Mouse (Mus musculus) intestine, embryonic 16.5 days (tissue): ENCODE results near the gene Sh3tc1. TPM values are rescaled to one million over a fixed set of nuclear protein-coding genes. Genes with fewer than 3 reads are reported as not detected.

Experiments
- ATAC-seq: fragments of 200-750 bp; cut with Nextera tagmentation; 2 replicates; pipeline ENCODE4 v1.8.0; 2017; ENCODE audit warnings: moderate TSS enrichment, moderate library complexity
- H3K27ac ChIP-seq: fragments of 300-500 bp; sonication (generic); 2 replicates; pipeline ENCODE4 v1.5.1; 2014; ENCODE audit warnings: mild to moderate bottlenecking, low read length
- H3K27me3 ChIP-seq: fragments of 300-500 bp; sonication (generic); replicated peaks from 2 replicates; pipeline ENCODE4 v1.6.1; 2014; ENCODE audit warnings: low read length, control low read depth, mixed read lengths; ENCODE audit not compliant: control insufficient read depth, insufficient read depth
- H3K36me3 ChIP-seq: fragments of 300-500 bp; sonication (generic); 2 replicates; pipeline ENCODE4 v1.6.1; 2014; ENCODE audit warnings: low read length, control low read depth; ENCODE audit not compliant: control insufficient read depth, insufficient read depth
- H3K4me1 ChIP-seq: fragments of 300-500 bp; sonication (generic); 2 replicates; pipeline ENCODE4 v1.6.1; 2014; ENCODE audit warnings: low read length, control low read depth, mixed read lengths; ENCODE audit not compliant: control insufficient read depth, insufficient read depth
- H3K4me2 ChIP-seq: fragments of 300-500 bp; sonication (generic); 2 replicates; pipeline ENCODE4 v1.6.1; 2014; ENCODE audit warnings: low read depth, low read length, control low read depth
- H3K4me3 ChIP-seq: fragments of 300-500 bp; sonication (generic); 2 replicates; pipeline ENCODE4 v1.5.1; 2014; ENCODE audit warnings: mild to moderate bottlenecking, low read length
- H3K9ac ChIP-seq: fragments of 300-500 bp; sonication (generic); 2 replicates; pipeline ENCODE4 v1.6.1; 2014; ENCODE audit warnings: low read depth, low read length
- H3K9me3 ChIP-seq: fragments of 300-500 bp; sonication (generic); 2 replicates; pipeline ENCODE4 v1.6.1; 2016; ENCODE audit warnings: low read length, control low read depth; ENCODE audit not compliant: control insufficient read depth
- WGBS: fragments of 180-500 bp; shearing (Covaris S2); extraction: QIAGEN DNeasy Blood & Tissue Kit; methylation state at CpG from one replicate; pipeline ENCODE4 v1.1.7; 2014; 5-methylcytosine and 5-hydroxymethylcytosine counted together
- polyA plus RNA-seq: library from polyadenylated mRNA; unstranded; fragments of >200 nt; fragmentation: Nextera tagmentation; extraction: Ambion mirVana; gene quantifications from 2 replicates; pipeline ENCODE4 v1.2.1, GENCODE M21; 2015

Sh3tc1 gene
- polyA plus RNA-seq, 1 experiment from 2014 or later, result 18.4 TPM

GRCm38 (mm10) chr5:35671474-35671891, 68.3 kb downstream of the Sh3tc1 start:
- no peaks in the 10 kb centered on the region for H3K27me3 ChIP-seq
- H3K36me3 ChIP-seq, result no peaks in the 10 kb centered on the region
- ATAC-seq, result 0 out of 2 replicates have a peak, but pooled peaks have one; percentile 15
- peak overlapping the region; percentile 68 for H3K27ac ChIP-seq
- no peak overlapping the region for H3K4me3 ChIP-seq
- H3K4me1 ChIP-seq, result peaks cover 48% of the 10 kb centered on the region
- H3K9me3 ChIP-seq, result no peaks in the 10 kb centered on the region
- H3K9ac ChIP-seq, result peak overlapping the region; percentile 42
- WGBS, result 55% methylated on average over 9 of the region's 9 CpGs
- H3K4me2 ChIP-seq, result no peak overlapping the region; the same call in 1 of the 2 replicates

GRCm38 (mm10) chr5:35670412-35670801, 69.4 kb downstream of the Sh3tc1 start:
- 40% methylated on average over 6 of the region's 6 CpGs for WGBS
- H3K27me3 ChIP-seq, result no peaks in the 10 kb centered on the region
- H3K9me3 ChIP-seq, result no peaks in the 10 kb centered on the region
- no peak overlapping the region for H3K4me2 ChIP-seq
- peak overlapping the region; percentile 68 for H3K27ac ChIP-seq
- H3K9ac ChIP-seq, result peak overlapping the region; percentile 42; the same call in 1 of the 2 replicates
- H3K4me3 ChIP-seq, result no peak overlapping the region
- no peaks in the 10 kb centered on the region for H3K36me3 ChIP-seq
- peaks cover 48% of the 10 kb centered on the region for H3K4me1 ChIP-seq
- ATAC-seq, result no peak

DNA sequence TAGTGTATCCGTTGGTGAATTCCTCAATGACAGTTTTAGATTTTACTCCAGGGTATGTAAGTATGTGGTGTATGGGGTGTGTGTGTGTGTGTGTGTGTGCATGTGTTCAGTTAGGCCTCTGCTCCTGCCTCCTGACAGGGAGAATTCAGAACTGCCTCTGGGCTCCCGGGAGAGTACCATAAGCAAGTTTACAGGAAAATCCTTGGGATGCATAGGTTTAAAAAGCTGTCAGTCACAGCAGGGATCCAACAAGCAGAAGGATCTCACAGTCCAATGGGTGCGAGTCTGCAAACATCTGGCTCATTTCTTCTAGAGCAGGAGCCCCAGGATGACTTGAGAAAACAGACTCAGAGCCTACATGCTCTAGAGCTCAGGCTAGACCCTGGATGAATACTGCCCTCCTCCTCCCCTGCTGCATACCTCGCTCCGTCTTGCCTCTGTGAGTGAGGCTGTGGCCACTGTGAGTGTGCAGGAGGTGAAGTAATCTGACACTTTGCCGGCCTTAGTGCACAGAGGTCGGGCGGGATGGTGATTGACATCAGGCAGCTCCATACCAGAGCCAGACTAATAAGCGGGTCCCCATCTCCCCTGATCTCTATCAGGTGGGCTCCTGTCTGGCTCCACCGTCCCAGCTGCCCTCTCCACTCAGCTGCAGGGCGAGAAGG, 69.9 kb downstream of the Sh3tc1 start:
- 39% methylated on average over 11 of the region's 11 CpGs for WGBS
- no peak for ATAC-seq
- Histone ChIP-seq H3K27ac (peak overlapping the region; percentile 68), H3K9ac (peak overlapping the region; percentile 42; the same call in 1 of the 2 replicates), H3K4me1 (peaks cover 48% of the 10 kb centered on the region), H3K27me3 (no peaks in the 10 kb centered on the region), H3K36me3 (no peaks in the 10 kb centered on the region), H3K4me3 (no peak overlapping the region), H3K9me3 (no peaks in the 10 kb centered on the region), H3K4me2 (no peak overlapping the region)

- H3K4me1 ChIP-seq, result peaks cover 12% of the 10 kb centered on the region
- ATAC-seq, result no peak
- H3K4me2 ChIP-seq, result no peak overlapping the region
- H3K36me3 ChIP-seq, result no peaks in the 10 kb centered on the region
- no peaks in the 10 kb centered on the region for H3K27me3 ChIP-seq
- WGBS, result 89% methylated on average over 7 of the region's 7 CpGs
- no peak overlapping the region for H3K9ac ChIP-seq
- H3K27ac ChIP-seq, result no peak overlapping the region
- H3K9me3 ChIP-seq, result no peaks in the 10 kb centered on the region
- no peak overlapping the region for H3K4me3 ChIP-seq
Measured at GRCm38 (mm10) chr5:35666152-35666551, 73.6 kb downstream of the Sh3tc1 start.

- ATAC-seq, result no peak
- H3K27ac ChIP-seq, result no peak overlapping the region
- H3K4me3 ChIP-seq, result no peak overlapping the region
- no peaks in the 10 kb centered on the region for H3K9me3 ChIP-seq
- H3K4me1 ChIP-seq, result no peaks in the 10 kb centered on the region
- no peaks in the 10 kb centered on the region for H3K27me3 ChIP-seq
- no peak overlapping the region for H3K9ac ChIP-seq
- H3K4me2 ChIP-seq, result no peak overlapping the region
- no peaks in the 10 kb centered on the region for H3K36me3 ChIP-seq
- 85% methylated on average over 9 of the region's 9 CpGs for WGBS
Measured at GRCm38 (mm10) chr5:35662021-35662545, 77.7 kb downstream of the Sh3tc1 start.

- no peak overlapping the region for H3K27ac ChIP-seq
- H3K27me3 ChIP-seq, result no peaks in the 10 kb centered on the region
- 59% methylated on average over 6 of the region's 6 CpGs for WGBS
- no peak overlapping the region for H3K4me2 ChIP-seq
- no peak overlapping the region for H3K4me3 ChIP-seq
- no peak for ATAC-seq
- H3K9ac ChIP-seq, result no peak overlapping the region
- no peaks in the 10 kb centered on the region for H3K4me1 ChIP-seq
- H3K9me3 ChIP-seq, result no peaks in the 10 kb centered on the region
- no peaks in the 10 kb centered on the region for H3K36me3 ChIP-seq
Measured at GRCm38 (mm10) chr5:35661210-35661609, 78.6 kb downstream of the Sh3tc1 start.

DNA sequence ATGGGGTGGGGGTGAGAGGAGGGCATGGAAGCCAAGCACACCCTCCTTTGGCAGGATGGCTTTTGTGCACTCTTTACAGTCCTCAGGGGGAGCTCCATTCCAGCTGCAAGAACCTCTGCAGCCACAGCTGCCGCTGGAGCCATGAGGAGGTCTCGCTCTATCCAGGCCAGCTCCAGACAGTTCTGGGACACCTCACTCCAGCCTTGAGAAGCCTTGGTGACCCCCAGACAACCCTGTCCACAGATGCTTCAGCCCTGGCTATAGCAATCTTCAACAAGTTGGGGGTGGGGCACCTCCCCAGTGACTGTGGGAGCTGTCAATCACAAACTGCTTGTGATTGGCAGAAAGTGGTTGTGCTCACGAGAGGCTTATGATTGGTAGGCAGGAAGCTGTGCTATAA, 80.3 kb downstream of the Sh3tc1 start:
- Histone ChIP-seq H3K4me2 (no peak overlapping the region), H3K36me3 (no peaks in the 10 kb centered on the region), H3K27me3 (no peaks in the 10 kb centered on the region), H3K9me3 (no peaks in the 10 kb centered on the region), H3K27ac (no peak overlapping the region), H3K9ac (no peak overlapping the region), H3K4me1 (no peaks in the 10 kb centered on the region), H3K4me3 (no peak overlapping the region)
- ATAC-seq, result no peak
- WGBS, result 59% methylated on average over 3 of the region's 3 CpGs

- 91% methylated on average over 10 of the region's 10 CpGs for WGBS
- no peak for ATAC-seq
- Histone ChIP-seq H3K9ac (no peak overlapping the region), H3K4me1 (no peaks in the 10 kb centered on the region), H3K27me3 (no peaks in the 10 kb centered on the region), H3K27ac (no peak overlapping the region), H3K36me3 (no peaks in the 10 kb centered on the region), H3K9me3 (no peaks in the 10 kb centered on the region), H3K4me3 (no peak overlapping the region), H3K4me2 (no peak overlapping the region)
Measured at GRCm38 (mm10) chr5:35655753-35656485, 83.9 kb downstream of the Sh3tc1 start.

- Histone ChIP-seq H3K4me3 (no peak overlapping the region), H3K9ac (no peak overlapping the region), H3K4me2 (no peak overlapping the region), H3K9me3 (no peaks in the 10 kb centered on the region), H3K27ac (no peak overlapping the region), H3K27me3 (no peaks in the 10 kb centered on the region), H3K36me3 (no peaks in the 10 kb centered on the region), H3K4me1 (no peaks in the 10 kb centered on the region)
- ATAC-seq, result no peak
- WGBS, result 59% methylated on average over 9 of the region's 9 CpGs
Measured at GRCm38 (mm10) chr5:35653743-35654395, 85.9 kb downstream of the Sh3tc1 start.
